Mouse (Mus musculus): ENCODE measurements around the gene Plppr2. TPM values are rescaled to one million over a fixed set of nuclear protein-coding genes. Genes with fewer than 3 reads are reported as not detected.

The Plppr2 gene
- total RNA-seq, 2 experiments from 2014 or later = 1.5 to 2.0 TPM

DNA sequence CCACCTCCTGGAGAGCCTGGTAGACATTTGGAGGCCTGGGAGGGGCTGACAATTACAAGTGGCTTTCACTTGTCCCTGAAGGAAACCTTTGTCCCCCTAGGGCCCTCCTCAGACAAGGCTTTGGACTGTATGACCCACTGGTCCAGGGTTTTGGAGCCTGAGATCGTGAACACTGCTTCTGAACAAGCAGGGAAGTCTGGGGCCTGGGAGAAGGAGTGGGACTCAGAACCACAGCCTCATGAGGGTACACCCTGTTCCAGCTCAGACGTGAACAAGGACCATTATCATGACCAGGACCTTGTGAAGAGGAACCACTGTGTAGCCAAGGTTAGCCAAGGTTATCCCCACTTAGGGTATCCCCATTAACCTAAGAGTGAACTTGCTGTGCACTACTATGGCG, 7.6 kb upstream of the Plppr2 start:
- intact Hi-C loops (cut with DNase I) = no loop called here
- no peak for DNase-seq (ENCODE audit: low spot score)

DNA sequence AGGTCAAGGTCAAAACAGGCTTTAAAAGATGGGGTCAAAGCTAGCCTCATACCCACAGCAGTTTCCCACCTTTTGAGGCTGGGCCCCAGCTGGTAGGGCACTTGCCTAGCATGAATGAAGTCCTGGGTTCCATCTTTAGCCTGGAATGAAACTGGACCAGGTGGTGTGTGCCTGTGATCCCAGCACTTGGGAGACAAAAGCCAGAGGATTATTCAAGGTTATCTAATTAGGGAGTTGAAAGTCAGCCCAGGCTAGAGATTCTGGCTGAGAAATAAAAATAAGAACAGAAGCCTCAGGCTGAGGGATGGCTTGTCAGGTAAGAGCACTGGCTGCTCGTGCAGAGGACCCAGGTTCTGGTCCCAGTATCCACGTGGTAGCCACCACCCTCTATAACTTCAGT, 4.8 kb upstream of the Plppr2 start:
- no peak for DNase-seq (ENCODE audit: low spot score)
- intact Hi-C loops (cut with DNase I) = no loop called here

GRCm38 (mm10) chr9:21932445-21933137, 4.2 kb upstream of the Plppr2 start:
- intact Hi-C loops (cut with DNase I) = no loop called here
- DNase-seq (ENCODE audit: low spot score) = no peak

DNA sequence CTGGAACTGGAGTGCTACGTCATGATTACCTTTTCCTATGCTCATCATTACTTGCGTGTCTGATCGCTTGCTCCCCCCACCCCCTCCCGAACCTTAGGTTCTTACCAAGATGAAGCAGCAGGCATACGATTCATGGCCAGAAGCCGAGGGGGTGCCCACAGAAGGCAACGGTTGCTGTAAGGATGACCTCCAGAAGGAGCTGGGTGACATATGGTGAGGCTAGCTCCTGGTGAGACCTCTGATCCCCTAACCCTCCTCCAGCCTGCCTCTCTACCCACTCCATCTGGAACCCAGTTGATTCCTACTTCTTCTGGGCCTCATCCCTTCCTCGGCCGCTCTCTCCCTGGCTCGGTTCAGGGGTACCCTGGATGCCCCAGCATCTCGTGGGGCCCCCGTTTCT, 2.8 kb upstream of the Plppr2 start:
- intact Hi-C loops (cut with DNase I) = no loop called here
- no peak for DNase-seq (ENCODE audit: low spot score)

DNA sequence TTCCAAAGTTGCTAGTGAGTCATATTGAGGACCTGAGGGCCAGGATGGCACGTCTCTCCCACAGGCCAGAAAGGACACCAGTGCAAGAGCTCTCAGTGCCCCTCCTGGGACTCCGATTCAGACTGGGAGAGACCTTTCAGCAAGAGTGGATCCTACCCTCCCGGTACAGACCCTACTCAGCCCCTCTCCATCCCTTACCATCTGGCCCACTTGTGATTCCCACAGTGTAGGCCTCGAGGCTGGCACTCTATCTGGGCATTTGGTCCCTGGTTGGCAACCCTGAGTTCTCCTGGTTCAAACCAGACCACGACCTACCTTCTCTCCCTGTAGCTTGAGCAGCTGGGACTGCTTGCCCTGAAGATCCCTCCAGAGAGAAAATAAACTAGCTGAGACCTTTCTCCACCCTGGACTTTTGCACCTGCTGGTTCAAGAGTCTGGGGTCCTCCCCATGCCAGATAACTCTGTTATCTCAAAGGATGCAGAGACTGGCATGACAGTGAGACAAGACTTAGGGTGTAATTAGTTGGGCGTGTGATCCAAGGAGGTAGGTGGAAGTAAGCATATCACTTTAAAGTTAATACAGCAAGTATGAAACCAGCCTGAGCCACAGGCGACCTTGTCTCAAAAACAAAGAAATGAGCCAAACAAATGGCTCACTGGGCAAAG, 1.2 kb upstream of the Plppr2 start:
- no peak for DNase-seq (ENCODE audit: low spot score)
- intact Hi-C loops (cut with DNase I) = no loop called here

- intact Hi-C loops (cut with DNase I) = no loop called here
- DNase-seq (ENCODE audit: low spot score) = no peak
Observed at GRCm38 (mm10) chr9:21937711-21938175, 910 bp downstream of the Plppr2 start.

- no peak for DNase-seq (ENCODE audit: low spot score)
- intact Hi-C loops (cut with DNase I) = no loop called here
Observed at GRCm38 (mm10) chr9:21938234-21938855, 1.5 kb downstream of the Plppr2 start.

DNA sequence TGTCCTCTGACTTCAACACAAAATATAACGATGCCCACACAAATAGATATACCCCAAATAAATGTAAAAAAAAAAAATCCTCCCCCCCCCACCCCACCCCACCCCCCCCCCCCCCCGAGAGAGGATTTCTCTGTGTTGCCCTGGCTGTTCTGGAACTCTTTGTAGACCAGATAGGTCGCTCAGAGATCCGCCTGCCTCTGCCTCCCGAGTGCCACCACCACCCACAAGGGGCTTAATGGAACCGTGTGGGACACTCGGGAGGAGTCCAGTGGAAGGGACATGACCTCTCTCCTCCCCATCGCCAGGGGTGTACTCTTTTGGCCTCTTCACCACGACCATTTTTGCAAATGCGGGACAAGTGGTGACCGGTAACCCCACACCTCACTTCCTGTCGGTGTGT, 6.2 kb downstream of the Plppr2 start:
- intact Hi-C loops (cut with DNase I) = no loop called here

GRCm38 (mm10) chr9:21943638-21944037, 6.8 kb downstream of the Plppr2 start:
- no peak for DNase-seq (ENCODE audit: low spot score)
- intact Hi-C loops (cut with DNase I) = no loop called here

More for the DNA sequence above, 6.2 kb downstream of the Plppr2 start:
- no peak for DNase-seq (ENCODE audit: low spot score)

GRCm38 (mm10) chr9:21944267-21944666, 7.4 kb downstream of the Plppr2 start:
- no peak for DNase-seq (ENCODE audit: low spot score)
- intact Hi-C loops (cut with DNase I) = no loop called here

- intact Hi-C loops (cut with DNase I) = no loop called here
- no peak for DNase-seq (ENCODE audit: low spot score)
Observed at GRCm38 (mm10) chr9:21947540-21948130, 10.8 kb downstream of the Plppr2 start.

- intact Hi-C loops (cut with DNase I) = no loop called here
- DNase-seq (ENCODE audit: low spot score) = no peak
Observed at GRCm38 (mm10) chr9:21948146-21948545, 11.3 kb downstream of the Plppr2 start.

DNA sequence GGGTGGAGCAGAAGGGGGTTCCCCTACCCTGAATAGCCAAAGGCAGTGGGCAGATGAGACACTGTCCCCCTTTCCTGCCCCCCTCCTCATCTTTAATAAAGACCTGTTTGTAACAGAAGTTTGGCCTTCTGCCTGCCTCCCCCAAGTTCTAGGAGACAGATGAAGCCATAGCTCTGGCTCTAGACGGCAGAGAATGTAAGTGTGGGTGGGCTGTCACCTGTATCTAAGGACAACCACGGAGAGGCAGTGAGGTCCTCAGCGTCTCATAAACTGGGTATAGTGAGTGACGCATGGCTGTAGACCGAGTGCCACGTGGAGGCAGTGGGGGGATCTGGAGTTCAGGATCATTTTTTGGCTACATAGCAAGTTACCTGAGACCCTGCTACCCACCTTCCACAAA, 12.0 kb downstream of the Plppr2 start:
- intact Hi-C loops (cut with DNase I) = no loop called here
- DNase-seq (ENCODE audit: low spot score) = no peak

GRCm38 (mm10) chr9:21950322-21950721, 13.5 kb downstream of the Plppr2 start:
- intact Hi-C loops (cut with DNase I) = no loop called here
- DNase-seq (ENCODE audit: low spot score) = no peak

DNA sequence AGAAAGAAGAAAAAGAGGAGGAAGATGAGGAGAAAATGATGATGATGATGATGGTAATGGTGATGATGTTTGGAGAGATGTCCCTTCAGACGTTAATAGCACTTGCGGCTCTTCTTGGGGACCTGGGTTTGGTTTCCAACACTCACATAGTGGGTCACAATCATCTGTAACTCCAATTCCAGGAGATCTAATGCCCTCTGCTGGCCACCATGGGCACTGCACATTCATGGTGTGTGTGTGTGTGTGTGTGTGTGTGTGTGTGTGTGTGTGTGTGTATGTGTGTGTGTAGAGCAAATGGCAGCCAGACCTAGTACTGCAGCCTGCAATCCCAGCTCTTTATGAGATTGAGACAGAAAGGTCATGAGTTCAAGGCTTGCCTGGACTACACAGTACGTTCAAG, 15.1 kb downstream of the Plppr2 start:
- no peak for DNase-seq (ENCODE audit: low spot score)
- intact Hi-C loops (cut with DNase I) = no loop called here

DNA sequence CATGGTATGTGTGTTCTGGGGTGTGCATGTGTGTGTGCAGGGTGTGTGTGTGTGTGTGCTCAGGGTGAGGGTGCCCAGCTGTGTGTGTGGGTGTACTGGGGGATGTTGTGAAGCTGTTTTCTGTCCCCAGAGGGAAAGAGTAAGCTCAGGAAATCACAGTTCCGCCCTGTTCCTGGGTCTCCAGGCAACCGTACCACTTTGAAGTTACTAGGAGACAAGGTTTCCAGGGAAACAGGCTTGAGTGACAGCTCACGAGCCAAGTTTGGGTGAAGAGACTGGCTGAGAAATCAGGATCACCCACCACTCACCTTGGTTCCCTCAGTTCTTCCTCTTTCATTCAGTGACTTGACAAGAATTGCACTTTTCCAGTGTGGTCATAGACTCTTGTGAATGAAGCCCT, 16.8 kb downstream of the Plppr2 start:
- DNase-seq (ENCODE audit: low spot score) = no peak
- intact Hi-C loops (cut with DNase I) = no loop called here

- intact Hi-C loops (cut with DNase I) = no loop called here
- no peak for DNase-seq (ENCODE audit: low spot score)
Observed at GRCm38 (mm10) chr9:21954635-21955034, 17.8 kb downstream of the Plppr2 start.

DNA sequence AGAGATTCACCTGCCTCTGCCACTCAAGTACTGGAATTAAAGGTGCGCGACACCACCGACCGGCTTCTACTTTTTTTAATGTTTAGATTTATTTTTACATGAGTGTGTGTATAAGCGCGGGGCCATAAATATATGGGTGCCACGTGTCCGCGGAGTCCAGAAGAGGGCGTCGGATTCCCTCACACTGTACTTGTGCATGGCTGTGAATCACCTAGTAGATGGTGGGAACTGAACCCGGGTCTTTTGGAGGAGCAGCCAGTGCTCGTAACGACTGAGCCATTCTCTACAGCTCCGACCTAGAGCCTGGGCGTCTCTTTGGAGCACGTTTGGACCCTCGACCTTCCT, 18.4 kb downstream of the Plppr2 start:
- intact Hi-C loops (cut with DNase I) = no loop called here
- no peak for DNase-seq (ENCODE audit: low spot score)

GRCm38 (mm10) chr9:21955570-21956281, 18.9 kb downstream of the Plppr2 start, which contains the start of gene Swsap1:
Swsap1 (plus strand) TSS chr9:21955755.
- intact Hi-C loops (cut with DNase I) = loop anchor here (2.0 kb wide), 1 partner anchor 47 kb away; the partner anchor contains the start of genes Ccdc151 and Prkcsh
- peak; percentile 97 for DNase-seq (ENCODE audit: low spot score)

GRCm38 (mm10) chr9:21958372-21958771, 21.5 kb downstream of the Plppr2 start:
- intact Hi-C loops (cut with DNase I) = no loop called here
- no peak for DNase-seq (ENCODE audit: low spot score)

Data from heart, postnatal 25 days (tissue).